In the genomic region with DNA sequence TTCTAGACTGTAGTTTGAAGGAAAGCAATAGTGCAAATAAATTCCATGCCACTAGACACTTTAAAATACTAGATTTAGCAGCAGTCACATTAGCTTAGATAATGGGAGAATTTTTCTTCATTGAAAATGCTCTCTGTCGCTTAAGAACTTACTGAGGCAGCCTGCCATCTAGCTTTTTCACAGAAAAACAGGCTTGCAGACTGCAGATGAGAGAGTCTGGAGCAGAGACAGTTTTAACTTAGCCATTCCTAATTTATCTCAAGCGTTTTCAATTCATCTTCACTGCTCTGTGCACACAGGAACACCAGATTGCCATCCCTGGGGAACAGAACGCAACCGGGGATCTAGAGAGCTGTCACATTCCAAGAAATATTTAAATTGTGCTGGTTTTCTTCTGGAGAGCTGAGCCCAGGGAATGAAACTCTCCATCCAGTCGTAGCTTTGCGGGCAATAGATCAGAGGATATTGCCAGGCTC, we compare ENCODE assay signal across 8 mouse cellular contexts. TPM values are rescaled to one million over a fixed set of nuclear protein-coding genes. Genes with fewer than 3 reads are reported as not detected.
DNase-seq lines count a peak whose midpoint lies in the region; ATAC-seq and TF ChIP-seq lines count a peak whose summit lies in the region.

Gene Mgat4c, plus strand, starts transcription at position 51 of the 476 bp plus-strand sequence.

- no peaks in the 10 kb centered on the region for H3K4me1 ChIP-seq in hindbrain, postnatal 0 days (ENCODE audit: insufficient read depth, low read length)

- H3K4me2 ChIP-seq in hindbrain, postnatal 0 days (ENCODE audit: low read depth, low read length), result peak within 1 kb of the TSS; percentile 44

- H3K36me3 ChIP-seq in hindbrain, postnatal 0 days (ENCODE audit: insufficient read depth, low read length), result no peaks in the 10 kb centered on the region

- WGBS in hindbrain, postnatal 0 days, result 33% methylated on average over 6 of the region's 6 CpGs

- H3K9ac ChIP-seq in hindbrain, postnatal 0 days (replicated peaks; ENCODE audit: low read length), result peak within 1 kb of the TSS; percentile 10; the same call in 1 of the 2 replicates

- peak within 1 kb of the TSS; percentile 77 for H3K27ac ChIP-seq in hindbrain, postnatal 0 days

- H3K27me3 ChIP-seq in hindbrain, postnatal 0 days (ENCODE audit: insufficient read depth, low read length), result no peaks in the 10 kb centered on the region

- peak; percentile 58; the same call in 1 of the 2 replicates for ATAC-seq in hindbrain, postnatal 0 days
- no peak for ATAC-seq in megakaryocyte progenitor cell, adult 5-6 weeks (replicated peaks; ENCODE audit: poor library complexity)

- peak; percentile 51 for TF ChIP-seq CTCF in hindbrain, postnatal 0 days (IDR thresholded peaks at IDR 0.05; ENCODE audit: low read depth)

- intact Hi-C loops in left cerebral cortex, postnatal 36 days (cut with DNase I), result no loop called here

- DNase-seq in adrenal gland, postnatal 10 days, result no peak
- DNase-seq in brain, embryonic 18.5 days (ENCODE audit: low read depth, low spot score), result peak; percentile 79
- peak; percentile 79 for DNase-seq in hindbrain, postnatal 0 days (ENCODE audit: low spot score)
- peak; percentile 58 to 64 for DNase-seq in left cerebral cortex, postnatal 36 days (ENCODE audit: low spot score in 2 of 2)
- no peak for DNase-seq in lung, postnatal 36 days
- DNase-seq in ovary, adult 18-20 months (ENCODE audit: low spot score), result no peak
- DNase-seq in ovary, postnatal 14 days (ENCODE audit: low spot score), result no peak

- H3K4me3 ChIP-seq in hindbrain, postnatal 0 days (ENCODE audit: low read length), result peak within 1 kb of the TSS; percentile 33

- H3K9me3 ChIP-seq in hindbrain, postnatal 0 days (ENCODE audit: low read length), result no peaks in the 10 kb centered on the region

RNA-seq across cellular contexts. Expression of gene Mgat4c, which starts in this region (rescaled TPM):
- 10 to 100 TPM; 14.0 to 19.6 TPM for total RNA-seq in adrenal gland, postnatal 10 days (2021)
- 32.2 and 38.4 TPM in 2 replicates for total RNA-seq in hindbrain, postnatal 0 days (2014; rRNA removed)
- 64.2 and 64.9 TPM in 2 replicates for polyA plus RNA-seq in hindbrain, postnatal 0 days (2015; fragmentation: Nextera tagmentation; extraction: Ambion mirVana)
- total RNA-seq in left cerebral cortex, postnatal 36 days (2021), result 10 to 100 TPM; 16.8 to 21.4 TPM
- not detected in 2 replicates for total RNA-seq in megakaryocyte progenitor cell, adult 5-6 weeks (2015)
- 0.21 TPM in 1 of 2 replicates, not detected in the other for total RNA-seq in megakaryocyte progenitor cell, adult 5-6 weeks (2017)

Comparison
In these comparisons a context has a peak if more than half of its experiments do, and no peak if none do; other contexts are left out.
1. RNA of gene Mgat4c (total RNA-seq): 32.2 to 38.4 TPM in hindbrain, postnatal 0 days, 16.8 to 21.4 TPM in left cerebral cortex, postnatal 36 days and 14.0 to 19.6 TPM in adrenal gland, postnatal 10 days; 0.21 TPM in megakaryocyte progenitor cell, adult 5-6 weeks; every median in the first group is over 10 times any median in the second.
2. DNase-seq: peak in brain, embryonic 18.5 days (single experiment), hindbrain, postnatal 0 days (single experiment) and left cerebral cortex, postnatal 36 days (2 of 2); none in adrenal gland, postnatal 10 days (single experiment), lung, postnatal 36 days (single experiment), ovary, adult 18-20 months (single experiment) and ovary, postnatal 14 days (single experiment).